Mouse (Mus musculus) neural tube, embryonic 15.5 days (tissue): ENCODE results near the gene Jsrp1. TPM values are rescaled to one million over a fixed set of nuclear protein-coding genes. Genes with fewer than 3 reads are reported as not detected.
"Not testable (repeated sequence)": the region's sequence is repeated elsewhere in the genome, so short reads cannot be mapped to it uniquely, and the experiment has no call there.

Experiments
- ATAC-seq: fragments of 200-750 bp; cut with Nextera tagmentation; 2 replicates; pipeline ENCODE4 v1.8.0; 2017; ENCODE audit warnings: mild to moderate bottlenecking, moderate TSS enrichment, moderate library complexity; ENCODE audit not compliant: low FRiP score
- H3K27ac ChIP-seq: fragments of 300-500 bp; sonication (generic); replicated peaks from 2 replicates; pipeline ENCODE4 v1.5.1; 2015; ENCODE audit warnings: mild to moderate bottlenecking, inconsistent platforms
- H3K27me3 ChIP-seq: fragments of 300-500 bp; sonication (generic); replicated peaks from 2 replicates; pipeline ENCODE4 v1.6.1; 2015; ENCODE audit warnings: inconsistent platforms
- H3K36me3 ChIP-seq: fragments of 300-500 bp; sonication (generic); 2 replicates; pipeline ENCODE4 v1.6.1; 2015; ENCODE audit warnings: inconsistent platforms
- H3K4me1 ChIP-seq: fragments of 300-500 bp; sonication (generic); 2 replicates; pipeline ENCODE4 v1.6.1; 2015; ENCODE audit warnings: inconsistent platforms
- H3K4me2 ChIP-seq: fragments of 300-500 bp; sonication (generic); 2 replicates; pipeline ENCODE4 v1.6.1; 2015; ENCODE audit warnings: inconsistent platforms, mild to moderate bottlenecking, moderate library complexity
- H3K4me3 ChIP-seq: fragments of 300-500 bp; sonication (generic); replicated peaks from 2 replicates; pipeline ENCODE4 v1.5.1; 2015; ENCODE audit warnings: mild to moderate bottlenecking, inconsistent platforms
- H3K9ac ChIP-seq: fragments of 300-500 bp; sonication (generic); replicated peaks from 2 replicates; pipeline ENCODE4 v1.6.1; 2015; ENCODE audit warnings: mild to moderate bottlenecking, inconsistent platforms
- H3K9me3 ChIP-seq: fragments of 300-500 bp; sonication (generic); replicated peaks from 2 replicates; pipeline ENCODE4 v1.6.1; 2016; ENCODE audit warnings: inconsistent platforms
- WGBS: fragments of 180-500 bp; shearing (Covaris S2); methylation state at CpG from one replicate; pipeline ENCODE4 v1.1.7; 2015; ENCODE audit warnings: mixed read lengths; 5-methylcytosine and 5-hydroxymethylcytosine counted together
- polyA plus RNA-seq: library from polyadenylated mRNA; unstranded; fragments of >200 nt; fragmentation: Nextera tagmentation; extraction: Ambion mirVana; gene quantifications from 2 replicates; pipeline ENCODE4 v1.2.1, GENCODE M21; 2015

The Jsrp1 gene
- polyA plus RNA-seq, 1 experiment from 2014 or later, result 2.5 TPM

DNA sequence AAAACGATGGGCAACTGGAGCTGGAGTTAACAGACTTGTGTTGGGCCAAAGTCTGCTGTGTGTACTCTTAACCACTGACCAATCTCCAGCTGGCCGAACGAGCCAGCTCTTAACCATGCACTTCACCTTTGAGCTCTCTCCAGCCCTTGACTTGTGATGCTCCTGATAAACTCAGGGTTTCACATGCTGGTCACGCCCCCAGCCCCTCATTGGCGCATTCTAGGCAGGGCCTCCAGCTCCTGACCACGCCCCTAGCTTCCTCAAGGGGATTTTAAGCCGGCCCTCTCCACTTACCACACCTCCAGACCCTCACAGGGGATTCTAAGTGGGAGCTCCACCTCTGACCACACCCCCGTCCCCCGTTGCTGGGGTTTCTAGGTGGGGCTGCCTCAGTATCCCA lies 17.8 kb upstream of the Jsrp1 start:
- H3K4me2 ChIP-seq, result no peak overlapping the region
- H3K9ac ChIP-seq, result no peak overlapping the region
- 4% methylated on average over 9 of the region's 9 CpGs for WGBS
- peaks cover 39% of the 10 kb centered on the region for H3K4me1 ChIP-seq
- ATAC-seq, result no peak
- peaks cover 40% of the 10 kb centered on the region for H3K36me3 ChIP-seq
- H3K27me3 ChIP-seq, result peaks cover 30% of the 10 kb centered on the region
- H3K9me3 ChIP-seq, result no peaks in the 10 kb centered on the region
- no peak overlapping the region for H3K27ac ChIP-seq
- no peak overlapping the region for H3K4me3 ChIP-seq

DNA sequence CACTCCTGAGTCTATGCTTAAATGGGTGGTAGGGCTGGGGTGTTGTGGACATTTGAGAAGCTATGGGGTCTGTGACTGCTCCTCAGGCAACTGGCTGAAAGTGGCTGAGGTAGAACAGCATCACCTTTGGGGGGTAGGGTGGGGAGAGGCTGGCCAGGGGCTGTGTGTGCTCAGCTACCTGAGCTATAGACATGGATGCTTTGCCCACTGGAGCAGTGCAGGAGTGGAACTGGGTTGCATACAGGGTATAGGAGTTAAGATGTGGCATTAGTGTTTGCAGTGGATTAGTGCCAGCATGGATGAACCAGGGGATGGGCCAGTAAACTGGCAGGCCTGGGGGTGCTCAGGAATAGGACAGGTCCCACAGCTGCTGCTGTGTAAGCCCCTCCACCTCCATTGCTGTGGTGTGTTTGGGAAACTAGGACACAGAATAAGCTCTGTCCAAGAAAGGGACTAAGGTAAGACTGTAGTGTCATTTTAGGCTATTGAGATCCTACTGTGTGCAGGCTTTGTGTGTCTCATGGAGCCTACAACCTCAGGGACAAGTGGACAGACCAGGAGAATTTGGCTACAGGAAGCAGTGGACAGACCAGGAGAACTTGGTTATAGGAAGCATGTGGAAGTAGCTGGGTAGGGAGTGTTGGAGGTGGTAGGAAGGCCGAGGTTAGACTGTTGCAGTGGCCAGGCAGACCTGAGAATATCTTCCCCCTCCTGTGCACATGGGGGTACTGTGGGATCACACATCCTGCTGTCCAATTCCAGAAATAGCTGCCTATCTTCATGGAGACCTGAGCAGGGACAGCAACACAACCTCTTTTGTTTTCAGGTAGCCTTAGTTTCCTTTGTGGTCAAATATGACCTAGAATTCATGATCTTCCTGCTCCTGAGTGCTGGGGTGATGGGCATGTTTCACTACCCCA lies 16.3 kb upstream of the Jsrp1 start:
- H3K27ac ChIP-seq, result no peak overlapping the region
- H3K4me1 ChIP-seq, result peaks cover 39% of the 10 kb centered on the region
- H3K9me3 ChIP-seq, result no peaks in the 10 kb centered on the region
- 75% methylated on average over 1 of the region's 1 CpGs for WGBS
- H3K36me3 ChIP-seq, result peaks cover 35% of the 10 kb centered on the region
- no peak overlapping the region for H3K4me2 ChIP-seq
- H3K27me3 ChIP-seq, result peaks cover 16% of the 10 kb centered on the region
- ATAC-seq, result no peak
- no peak overlapping the region for H3K4me3 ChIP-seq
- no peak overlapping the region for H3K9ac ChIP-seq

DNA sequence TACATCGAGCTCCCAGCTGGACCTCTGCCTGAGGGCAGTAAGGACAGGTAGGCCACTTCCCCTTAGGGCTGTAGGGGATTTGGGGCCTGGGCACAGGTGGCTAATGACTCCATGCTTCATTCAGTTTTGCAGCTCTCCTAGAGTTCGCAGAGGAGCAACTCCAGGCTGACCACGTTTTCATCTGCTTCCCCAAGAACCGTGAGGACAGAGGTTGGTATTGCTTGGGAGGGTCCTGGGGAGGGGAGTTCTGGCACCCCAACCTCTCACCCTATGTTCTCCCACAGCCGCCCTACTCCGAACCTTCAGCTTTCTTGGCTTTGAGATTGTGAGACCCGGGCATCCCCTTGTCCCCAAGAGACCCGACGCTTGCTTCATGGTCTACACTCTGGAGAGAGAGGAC lies 15.3 kb upstream of the Jsrp1 start:
- not testable (repeated sequence) for H3K9me3 ChIP-seq, H3K27me3 ChIP-seq, ATAC-seq, H3K27ac ChIP-seq, H3K9ac ChIP-seq
- peaks cover 26% of the 10 kb centered on the region for H3K36me3 ChIP-seq
- peak overlapping the region; percentile 88 for H3K4me2 ChIP-seq
- peak overlapping the region; percentile 70 for H3K4me3 ChIP-seq
- H3K4me1 ChIP-seq, result peaks cover 39% of the 10 kb centered on the region
- 86% methylated on average over 9 of the region's 9 CpGs for WGBS

DNA sequence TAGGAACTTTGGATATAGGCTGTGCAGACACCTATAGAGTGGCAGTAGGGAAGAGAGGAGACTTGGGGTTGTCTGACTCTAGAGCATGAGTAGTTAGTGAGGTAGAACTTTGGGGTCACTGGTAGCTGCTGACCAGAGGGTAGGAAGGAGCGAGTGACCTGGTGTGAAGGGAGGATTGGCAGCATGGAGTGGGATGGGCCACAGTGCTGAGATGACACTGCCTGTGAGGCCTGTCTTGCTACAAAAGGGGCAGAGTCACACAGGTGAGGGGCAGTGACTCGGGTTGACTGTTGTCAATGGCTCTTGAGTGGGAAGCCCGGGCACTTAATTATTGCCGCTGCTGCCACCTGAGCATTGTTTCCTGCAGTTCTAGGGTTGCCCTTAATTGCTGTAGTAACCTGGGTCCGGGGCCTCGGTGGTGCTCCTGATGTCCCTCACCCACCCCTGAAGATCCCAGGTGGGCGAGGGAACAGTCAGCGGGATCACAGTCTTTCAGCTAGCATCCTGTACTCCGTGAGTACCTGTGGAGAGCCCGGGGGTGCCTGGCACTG lies 14.6 kb upstream of the Jsrp1 start:
- 81% methylated on average over 10 of the region's 10 CpGs for WGBS
- Histone ChIP-seq H3K4me1 (peaks cover 39% of the 10 kb centered on the region), H3K9ac (peak overlapping the region; percentile 91), H3K27me3 (no peaks in the 10 kb centered on the region), H3K36me3 (peaks cover 22% of the 10 kb centered on the region), H3K4me3 (peak overlapping the region; percentile 70), H3K4me2 (peak overlapping the region; percentile 88), H3K9me3 (no peaks in the 10 kb centered on the region), H3K27ac (no peak overlapping the region)
- ATAC-seq, result no peak

DNA sequence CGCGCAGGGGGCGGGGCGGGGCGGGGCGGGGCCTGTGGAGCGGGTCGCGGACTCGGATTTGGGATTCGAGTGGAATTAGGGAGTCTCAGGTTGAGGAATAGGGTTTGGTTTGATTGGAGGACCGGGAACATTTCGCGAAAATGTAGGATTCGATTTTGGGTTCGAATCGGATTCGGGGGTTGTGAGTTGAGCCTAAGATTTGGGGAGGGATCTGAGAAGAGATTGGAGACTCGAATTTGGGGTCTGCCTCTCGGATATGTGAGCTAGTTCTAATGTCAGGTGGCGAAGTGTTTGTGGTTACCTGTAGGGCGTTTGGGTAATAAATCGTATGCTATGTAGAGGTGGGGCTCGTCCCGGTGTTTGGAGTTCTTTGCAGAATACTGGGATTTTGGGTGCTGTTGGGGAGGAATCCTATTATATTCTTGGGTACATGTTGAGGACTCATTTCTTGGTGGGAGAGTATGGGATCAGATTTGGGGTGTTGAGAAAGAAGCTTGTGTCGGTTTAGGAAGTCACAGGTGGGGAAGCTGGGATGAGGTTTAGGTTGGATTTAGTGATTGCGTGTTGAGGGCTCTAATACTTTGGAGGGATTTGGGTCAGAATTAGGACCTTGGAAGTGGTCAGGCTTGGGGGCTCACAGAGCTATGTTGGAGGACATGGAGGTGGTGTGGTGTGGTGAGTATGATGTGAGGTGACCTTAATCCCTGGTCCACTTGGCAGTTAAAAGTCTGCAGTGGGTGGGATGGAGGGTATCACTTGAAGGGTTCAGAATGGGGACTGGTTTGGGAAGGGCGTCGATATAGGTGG lies 14.0 kb upstream of the Jsrp1 start:
- 7% methylated on average over 29 of the region's 29 CpGs for WGBS
- Histone ChIP-seq H3K4me3 (peak overlapping the region; percentile 70), H3K27me3 (no peaks in the 10 kb centered on the region), H3K4me1 (peaks cover 39% of the 10 kb centered on the region), H3K9me3 (no peaks in the 10 kb centered on the region), H3K36me3 (peaks cover 22% of the 10 kb centered on the region), H3K4me2 (peak overlapping the region; percentile 88), H3K27ac (peak overlapping the region; percentile 95), H3K9ac (peak overlapping the region; percentile 91)
- no peak for ATAC-seq

DNA sequence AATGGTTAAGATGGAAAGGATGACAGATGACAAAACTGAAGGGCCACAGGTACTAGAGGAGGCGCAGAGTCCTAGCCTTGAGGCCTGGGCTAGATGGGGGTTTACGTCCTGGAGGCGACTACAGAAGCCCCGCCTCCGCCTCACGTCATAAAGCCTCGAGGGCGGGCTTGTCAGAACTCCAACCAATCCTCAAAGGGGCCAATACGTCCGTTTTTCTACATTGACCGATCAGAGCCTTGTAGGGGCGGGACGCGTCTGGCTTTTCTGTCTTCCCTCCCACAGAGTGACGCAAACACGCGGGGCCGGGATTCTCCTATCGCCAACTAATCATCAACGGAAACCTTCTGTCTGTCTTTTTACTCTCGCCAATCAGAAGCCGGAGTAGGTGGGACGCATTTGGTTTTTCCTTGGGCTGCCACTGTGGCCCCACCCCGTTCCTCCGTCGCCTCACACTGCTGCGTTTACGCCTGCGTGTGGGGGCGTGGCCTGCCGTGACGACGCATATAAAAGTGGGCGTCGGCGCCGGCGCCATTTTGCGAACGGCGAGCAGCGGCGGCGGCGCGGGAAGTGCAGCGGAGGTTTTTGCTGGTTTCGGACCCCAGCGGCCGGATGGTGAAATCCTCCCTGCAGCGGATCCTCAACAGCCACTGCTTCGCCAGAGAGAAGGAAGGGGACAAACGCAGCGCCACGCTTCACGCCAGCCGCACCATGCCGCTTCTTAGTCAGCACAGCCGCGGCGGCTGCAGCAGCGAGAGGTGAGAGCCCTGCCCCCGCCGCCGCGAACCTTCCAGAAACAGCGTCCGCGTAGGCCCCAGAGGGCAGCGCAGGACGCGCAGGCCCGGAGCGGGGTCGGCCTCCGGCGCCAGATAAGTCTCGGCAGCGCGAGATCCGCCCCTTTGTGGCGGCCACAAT lies 13.1 kb upstream of the Jsrp1 start, which contains the start of gene Oaz1:
Gene Oaz1 (plus strand): TSS at position 506 of the 912 bp plus-strand sequence.
- Histone ChIP-seq H3K4me2 (peak within 1 kb of the TSS; percentile 88), H3K4me1 (peaks cover 37% of the 10 kb centered on the region), H3K9ac (peak within 1 kb of the TSS; percentile 91), H3K4me3 (peak within 1 kb of the TSS; percentile 70), H3K36me3 (peaks cover 17% of the 10 kb centered on the region), H3K27ac (peak within 1 kb of the TSS; percentile 95), H3K9me3 (no peaks in the 10 kb centered on the region), H3K27me3 (no peaks in the 10 kb centered on the region)
- peak; percentile 98 for ATAC-seq
- under 1% methylated on average over 77 of the region's 82 CpGs for WGBS

DNA sequence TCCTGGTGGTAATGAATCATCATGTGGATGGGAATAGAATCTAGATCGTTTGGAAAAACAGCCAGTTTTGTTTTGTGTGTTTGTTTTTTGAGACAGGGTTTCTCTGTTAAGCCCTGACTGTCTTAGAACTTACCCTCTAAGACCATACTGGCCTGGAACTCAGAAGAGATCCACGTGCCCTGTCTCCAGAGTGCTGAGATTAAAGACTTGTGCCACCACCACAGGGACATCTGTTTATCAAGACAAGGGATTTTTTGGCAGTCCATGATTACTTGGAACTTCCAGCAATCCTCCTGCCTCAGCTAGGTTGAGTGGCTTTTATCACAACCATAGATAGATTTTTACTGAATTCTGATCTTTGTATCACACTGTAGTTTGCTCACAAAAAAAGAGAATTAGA lies 11.5 kb upstream of the Jsrp1 start:
- no peak overlapping the region for H3K9ac ChIP-seq
- peaks cover 8% of the 10 kb centered on the region for H3K36me3 ChIP-seq
- H3K4me2 ChIP-seq, result no peak overlapping the region
- no peak for ATAC-seq
- no peak overlapping the region for H3K27ac ChIP-seq
- no peaks in the 10 kb centered on the region for H3K27me3 ChIP-seq
- peaks cover 24% of the 10 kb centered on the region for H3K4me1 ChIP-seq
- no peak overlapping the region for H3K4me3 ChIP-seq
- 86% methylated on average over 2 of the region's 2 CpGs for WGBS
- no peaks in the 10 kb centered on the region for H3K9me3 ChIP-seq

DNA sequence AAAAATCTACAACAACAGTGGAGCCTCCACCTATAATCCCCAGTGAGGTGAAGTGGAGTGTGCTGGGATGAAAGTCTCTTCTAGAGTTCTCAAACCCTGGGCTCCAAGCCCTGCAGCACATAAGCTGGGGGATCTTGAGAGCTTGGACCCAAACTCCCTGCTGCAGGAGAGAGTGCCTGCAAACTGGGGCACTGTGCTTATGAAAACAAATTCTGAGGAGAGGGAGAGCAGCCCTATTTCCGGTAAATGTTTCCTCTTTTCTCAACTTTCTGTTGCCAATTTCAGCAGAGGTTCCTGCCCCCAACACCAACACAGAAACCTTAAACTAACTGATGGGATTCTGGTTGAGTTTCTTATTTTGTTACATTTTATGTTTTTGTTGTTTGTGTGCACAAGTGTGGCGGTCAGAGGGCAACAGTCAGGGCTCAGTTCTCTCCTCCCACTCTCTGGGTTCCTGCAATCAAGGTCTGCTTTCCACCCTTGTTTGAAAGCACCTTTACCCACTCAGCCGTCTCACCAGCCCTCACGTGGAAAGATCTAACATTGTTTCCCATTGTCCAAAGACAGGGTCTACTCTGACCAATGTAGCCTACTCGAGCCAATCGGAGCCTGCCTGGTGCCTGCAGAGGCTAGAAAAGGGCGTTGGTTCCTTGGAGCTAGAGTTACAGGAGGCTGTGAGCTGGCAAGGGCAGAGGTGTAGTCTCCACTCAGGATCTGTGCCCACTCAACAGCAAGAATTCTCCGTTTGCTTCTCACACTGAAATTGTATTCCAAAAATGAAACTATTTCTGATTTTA lies 10.7 kb upstream of the Jsrp1 start:
- ATAC-seq, result no peak
- H3K9me3 ChIP-seq, result no peaks in the 10 kb centered on the region

DNA sequence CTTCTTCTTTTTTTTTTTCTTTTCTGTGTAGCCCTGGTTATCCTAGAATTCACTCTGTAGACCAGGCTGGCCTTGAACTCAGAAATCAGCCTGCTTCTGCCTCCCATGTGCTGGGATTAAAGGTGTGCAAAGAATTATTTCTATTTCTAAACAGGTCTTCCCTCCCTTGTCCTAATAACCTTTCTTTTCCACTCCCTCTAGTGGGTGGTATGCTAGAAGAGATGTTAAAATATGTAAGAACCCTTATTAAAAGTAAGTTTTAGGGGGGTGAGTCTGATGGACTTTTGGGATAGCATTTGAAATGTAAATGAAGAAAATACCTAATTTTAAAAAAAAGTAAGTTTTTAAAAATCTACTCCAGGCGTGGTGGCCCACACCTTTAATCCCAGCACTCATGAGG lies 10.0 kb upstream of the Jsrp1 start:
- no peak for ATAC-seq
- Histone ChIP-seq H3K4me3 (no peak overlapping the region), H3K36me3 (no peaks in the 10 kb centered on the region), H3K4me2 (no peak overlapping the region), H3K9ac (no peak overlapping the region), H3K27ac (no peak overlapping the region), H3K27me3 (no peaks in the 10 kb centered on the region), H3K9me3 (no peaks in the 10 kb centered on the region), H3K4me1 (peaks cover 12% of the 10 kb centered on the region)
- WGBS, result 97% methylated on average over 1 of the region's 1 CpGs

More for the DNA sequence above, 10.7 kb upstream of the Jsrp1 start:
- peaks cover 16% of the 10 kb centered on the region for H3K4me1 ChIP-seq
- H3K27me3 ChIP-seq, result no peaks in the 10 kb centered on the region
- H3K9ac ChIP-seq, result no peak overlapping the region
- WGBS, result 64% methylated on average over 8 of the region's 8 CpGs
- no peak overlapping the region for H3K4me2 ChIP-seq
- H3K36me3 ChIP-seq, result peaks cover under 1% of the 10 kb centered on the region
- no peak overlapping the region for H3K4me3 ChIP-seq
- no peak overlapping the region for H3K27ac ChIP-seq

DNA sequence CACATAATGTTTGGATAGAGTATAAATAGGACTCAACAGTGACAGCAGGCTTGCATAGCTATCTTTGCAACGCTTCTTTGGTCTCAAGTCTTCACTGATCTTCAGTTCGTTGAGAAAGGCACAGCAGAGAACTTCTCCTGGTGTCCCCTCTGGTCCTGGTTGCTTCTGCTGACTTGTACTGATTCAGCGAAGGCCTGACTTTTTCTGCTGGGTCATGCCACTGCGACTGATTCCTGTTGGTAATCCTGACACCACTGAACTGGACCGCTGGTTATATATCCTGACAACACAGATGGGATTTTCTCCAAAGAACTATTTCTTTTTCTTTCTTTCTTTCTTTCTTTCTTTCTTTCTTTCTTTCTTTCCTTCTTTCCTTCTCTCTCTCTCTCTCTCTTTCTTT lies 9.2 kb upstream of the Jsrp1 start:
- H3K36me3 ChIP-seq, result no peaks in the 10 kb centered on the region
- H3K4me1 ChIP-seq, result peaks cover 5% of the 10 kb centered on the region
- H3K4me3 ChIP-seq, result no peak overlapping the region
- ATAC-seq, result no peak
- no peak overlapping the region for H3K27ac ChIP-seq
- no peaks in the 10 kb centered on the region for H3K27me3 ChIP-seq
- WGBS, result 93% methylated on average over 5 of the region's 5 CpGs
- no peak overlapping the region for H3K4me2 ChIP-seq
- no peak overlapping the region for H3K9ac ChIP-seq
- H3K9me3 ChIP-seq, result no peaks in the 10 kb centered on the region
